Mouse (Mus musculus) lung, postnatal 25 days (tissue): ENCODE data around the gene Ppp1r37.
A peak's percentile ranks its signal among the peaks of the same experiment; 100 is the strongest.
"Not testable (repeated sequence)": the region's sequence is repeated elsewhere in the genome, so short reads cannot be mapped to it uniquely, and the experiment has no call there.

Source experiments
- DNase-seq: peaks from one replicate; pipeline ENCODE4 v3.0.0; 2022; ENCODE audit warnings: low spot score

The Ppp1r37 gene

GRCm38 (mm10) chr7:19562643-19563410 lies at the start of gene Ppp1r37:
Ppp1r37 (minus strand) TSS chr7:19563076.
- no peak for DNase-seq

GRCm38 (mm10) chr7:19610969-19611368 lies 48.1 kb upstream of the Ppp1r37 start:
- DNase-seq, result no peak

DNA sequence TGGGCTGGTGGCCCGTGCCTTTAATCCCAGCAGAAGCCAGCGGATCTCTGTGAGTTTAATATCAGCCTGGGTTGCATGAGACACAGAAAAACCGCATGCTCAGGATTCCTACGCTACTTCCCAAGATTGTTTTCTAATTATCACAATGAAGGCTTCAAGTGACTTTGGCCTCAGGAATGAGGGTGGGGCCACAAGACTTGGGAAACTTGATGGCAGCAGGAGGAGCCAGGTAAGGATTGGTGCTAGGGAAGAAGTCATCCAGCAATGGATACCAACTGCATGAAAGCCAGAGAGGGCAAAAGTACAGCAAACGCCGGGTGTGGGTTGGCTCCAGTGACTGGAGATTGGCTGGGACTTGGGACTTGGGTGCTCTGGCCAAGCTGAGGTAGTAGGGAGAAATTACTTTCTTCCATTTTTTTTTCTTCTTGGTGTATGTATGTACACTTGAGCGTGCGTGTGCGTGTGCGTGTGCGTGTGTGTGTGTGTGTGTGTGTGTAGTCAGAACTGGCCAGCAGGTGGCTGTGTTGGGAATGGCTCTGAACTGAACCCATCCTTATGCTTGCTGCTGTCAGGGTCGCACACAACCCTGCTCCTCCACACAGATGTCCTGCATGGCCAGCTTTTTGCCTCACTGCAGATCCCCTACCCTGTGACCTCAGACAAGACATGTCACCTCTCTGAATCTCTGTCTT lies 46.9 kb upstream of the Ppp1r37 start:
- peak; percentile 21 for DNase-seq

DNA sequence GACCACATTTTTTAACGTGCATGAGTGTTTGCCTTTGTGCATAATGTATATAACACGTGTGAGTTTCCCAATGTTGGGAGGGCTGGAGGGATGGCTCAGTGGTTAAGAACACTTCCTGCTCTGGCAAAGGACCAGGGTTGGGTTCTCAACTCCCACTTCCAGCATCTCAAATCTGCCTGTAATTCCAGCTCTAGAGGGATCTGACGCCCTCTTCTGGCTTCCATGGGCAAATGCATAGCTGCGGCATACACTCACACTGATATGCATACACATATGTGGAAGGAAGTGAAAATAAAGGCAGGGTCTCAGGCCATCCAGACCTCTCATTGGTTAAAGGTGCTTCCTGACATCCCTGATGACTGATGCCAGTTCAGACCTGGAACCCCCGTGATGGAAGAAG lies 44.4 kb upstream of the Ppp1r37 start:
- no peak for DNase-seq

DNA sequence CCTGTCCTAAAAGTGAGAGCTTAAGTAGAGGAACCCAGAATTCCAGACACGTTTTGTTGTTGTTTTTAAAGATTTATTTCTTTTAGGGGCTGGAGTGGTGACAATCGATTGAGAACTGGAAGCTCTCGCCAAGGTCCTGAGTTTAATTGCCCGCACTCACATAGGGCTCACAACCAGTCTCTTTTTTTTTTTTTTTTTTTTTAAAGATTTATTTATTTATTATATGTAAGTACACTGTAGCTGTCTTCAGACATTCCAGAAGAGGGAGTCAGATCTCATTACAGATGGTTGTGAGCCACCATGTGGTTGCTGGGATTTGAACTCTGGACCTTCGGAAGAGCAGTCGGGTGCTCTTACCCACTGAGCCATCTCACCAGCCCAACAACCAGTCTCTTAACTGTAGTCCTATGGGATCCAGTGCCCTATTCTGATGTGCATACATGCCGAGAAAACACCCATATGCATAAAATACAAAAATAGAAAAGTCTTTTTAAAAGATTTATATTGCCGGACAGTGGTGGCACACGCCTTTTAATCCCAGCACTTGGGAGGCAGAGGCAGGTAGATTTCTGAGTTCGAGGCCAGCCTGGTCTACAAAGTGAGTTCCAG lies 41.8 kb upstream of the Ppp1r37 start:
- DNase-seq, result not testable (repeated sequence)

- peak; percentile 98 for DNase-seq
These were observed 41.2 kb upstream of the Ppp1r37 start, which contains the start of gene Clasrp for GRCm38 (mm10) chr7:19603849-19604605. Clasrp (minus strand) TSS chr7:19604486.

DNA sequence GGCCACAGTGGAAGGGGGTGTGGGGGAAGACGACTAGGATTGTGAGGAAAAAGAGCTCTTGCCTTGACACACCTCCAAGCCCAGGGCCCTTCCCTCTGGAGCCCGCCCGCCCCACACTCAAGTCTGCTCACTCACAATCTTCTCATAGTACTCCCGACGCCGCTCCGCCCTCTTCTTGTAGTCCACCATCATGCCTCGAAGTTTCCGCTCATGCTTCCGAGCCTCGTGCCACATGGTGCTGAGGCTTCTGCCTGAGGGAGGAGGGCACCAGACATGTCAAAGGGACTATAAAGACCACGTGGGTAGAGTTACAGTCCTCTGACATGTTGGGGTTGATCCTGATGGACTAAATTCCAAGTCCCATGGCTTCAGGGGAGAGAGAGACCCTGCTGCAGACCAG lies 40.2 kb upstream of the Ppp1r37 start:
- no peak for DNase-seq

GRCm38 (mm10) chr7:19600562-19600961 lies 37.7 kb upstream of the Ppp1r37 start:
- DNase-seq, result no peak

- no peak for DNase-seq
These were observed 30.3 kb upstream of the Ppp1r37 start for GRCm38 (mm10) chr7:19593061-19593730.

DNA sequence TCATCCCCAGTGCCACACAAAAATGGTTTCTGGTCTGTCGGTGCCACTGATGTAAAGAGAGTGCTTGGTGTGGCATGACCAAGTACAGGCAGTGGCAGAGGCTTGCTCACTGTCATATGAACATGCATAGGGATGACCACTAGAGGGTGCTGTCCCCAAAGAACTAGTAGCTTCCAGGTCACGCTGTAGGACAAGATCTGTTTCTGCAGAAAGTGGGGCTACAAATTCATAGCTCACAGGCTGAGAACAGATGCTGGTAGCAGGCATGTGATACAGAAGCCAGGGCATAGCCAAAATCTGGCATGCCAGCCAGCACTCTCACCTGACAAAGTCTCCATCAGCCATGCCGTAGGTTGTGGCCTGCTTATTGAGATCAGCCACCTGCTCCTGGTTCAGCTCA lies 27.0 kb upstream of the Ppp1r37 start:
- peak; percentile 80 for DNase-seq

- DNase-seq, result peak; percentile 42
These were observed 26.3 kb upstream of the Ppp1r37 start for GRCm38 (mm10) chr7:19589207-19589606.

DNA sequence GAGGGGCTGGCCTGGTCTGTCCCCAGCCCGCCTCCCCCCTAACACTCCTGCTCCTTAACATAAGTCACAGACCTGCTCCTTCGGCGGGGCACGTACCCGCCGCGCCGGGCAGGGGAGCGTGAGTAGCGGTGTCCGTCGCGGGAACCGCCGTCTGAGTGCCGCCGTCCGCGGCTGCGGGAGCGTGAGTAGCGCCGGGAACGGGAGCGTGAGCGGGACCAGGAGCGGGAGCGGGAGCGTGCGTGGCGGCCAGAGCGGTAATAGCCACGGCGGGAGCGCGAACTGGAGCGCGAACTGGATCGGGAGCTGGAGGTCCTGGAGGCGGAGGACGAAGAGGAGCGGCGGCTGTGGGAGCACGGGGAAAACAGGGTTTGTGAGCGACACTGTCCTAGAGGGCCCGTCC lies 23.4 kb upstream of the Ppp1r37 start:
- no peak for DNase-seq

DNA sequence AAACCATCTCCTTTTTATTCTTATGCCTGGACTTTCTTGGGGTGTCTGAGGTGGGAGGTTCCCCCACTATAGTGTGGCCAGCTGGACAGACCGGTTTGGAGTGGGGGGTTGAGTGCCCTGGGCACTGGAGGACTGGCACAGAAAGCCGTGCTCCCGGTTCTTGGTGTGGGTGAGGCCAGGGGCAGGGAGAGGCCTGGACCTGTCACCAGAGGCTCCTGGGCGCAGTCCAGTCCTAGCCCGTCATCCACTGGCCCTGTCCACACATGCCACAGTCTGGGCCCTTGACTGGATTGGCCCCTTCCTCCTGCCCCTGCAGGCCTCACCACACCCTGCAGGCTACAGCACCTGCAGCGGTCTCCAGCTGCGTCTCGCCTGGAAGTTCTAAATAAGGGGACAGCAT lies 17.8 kb upstream of the Ppp1r37 start:
- peak; percentile 84 for DNase-seq

DNA sequence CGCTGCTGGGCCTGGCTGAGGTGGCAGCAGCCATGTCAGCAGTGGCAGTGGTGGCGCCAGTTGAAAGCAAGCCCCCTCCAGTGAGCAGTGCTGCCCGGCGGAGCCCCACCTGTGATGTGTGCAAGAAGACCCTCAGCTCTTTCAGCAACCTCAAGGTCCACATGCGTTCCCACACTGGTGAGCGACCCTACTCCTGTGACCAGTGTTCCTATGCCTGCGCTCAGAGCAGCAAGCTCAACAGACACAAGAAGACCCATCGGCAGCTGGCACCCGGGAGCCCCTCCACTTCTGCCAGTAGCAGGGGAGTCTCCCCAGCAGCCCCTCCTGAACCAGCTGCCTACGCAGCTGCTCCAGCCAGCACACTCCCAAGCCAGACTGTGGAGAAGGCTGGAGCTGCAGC lies 16.9 kb upstream of the Ppp1r37 start:
- DNase-seq, result no peak

DNA sequence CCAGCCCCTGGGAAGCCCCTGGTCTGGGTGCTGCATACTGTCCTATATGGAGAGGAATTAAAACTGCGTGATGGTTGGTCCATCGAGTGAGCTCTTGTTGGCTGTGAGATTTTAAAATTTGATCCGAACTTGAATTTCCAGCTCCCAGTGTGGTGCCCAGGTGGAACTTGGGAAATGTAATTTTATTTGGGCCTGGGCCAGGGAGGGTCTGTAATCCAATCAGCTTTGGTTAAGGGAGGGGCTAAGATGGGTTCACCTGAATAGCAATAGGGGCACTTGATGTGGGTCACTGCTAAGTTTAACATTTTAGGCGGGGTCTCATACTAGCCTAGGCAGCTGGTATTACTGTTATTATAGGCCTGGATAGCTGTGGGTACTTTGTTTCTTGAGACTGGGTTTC lies 15.6 kb upstream of the Ppp1r37 start:
- no peak for DNase-seq

- DNase-seq, result peak; percentile 70
These were observed 15.1 kb upstream of the Ppp1r37 start for GRCm38 (mm10) chr7:19577877-19578414.

DNA sequence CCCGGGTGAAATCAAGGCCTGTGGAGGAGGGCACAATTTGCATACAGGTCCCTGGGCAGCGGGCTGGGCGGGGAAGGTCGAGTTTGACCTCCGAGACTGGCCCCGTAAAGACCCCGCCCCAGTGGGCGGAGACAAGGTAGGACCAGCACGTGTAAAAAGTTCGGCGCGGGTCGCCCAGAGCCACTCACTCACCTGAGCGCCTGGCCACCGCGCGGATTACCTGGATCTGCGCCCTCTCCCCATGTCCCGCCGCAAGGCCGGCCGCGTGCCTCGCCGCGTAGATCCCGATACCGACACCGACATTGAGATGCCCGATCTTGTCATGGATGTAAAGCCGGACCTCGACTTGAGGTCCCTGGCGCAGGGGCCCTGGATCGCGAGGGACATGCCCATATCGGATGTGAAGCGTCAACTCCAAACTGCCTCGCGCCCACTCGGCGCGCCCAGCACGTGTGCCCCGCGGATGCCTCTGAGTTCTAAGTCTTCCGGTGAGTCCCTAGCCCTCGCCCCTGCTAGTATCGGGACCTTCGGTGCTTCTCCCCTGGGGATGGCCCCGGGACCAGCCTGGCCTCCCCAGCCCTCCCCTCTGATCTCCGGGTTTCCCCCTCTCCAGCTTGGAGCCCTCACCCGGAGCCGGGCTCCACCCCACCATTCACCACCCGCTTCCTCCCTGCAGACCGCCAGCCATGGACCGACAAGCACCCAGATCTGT lies 14.4 kb upstream of the Ppp1r37 start, which contains the start of the genes Zfp296 and Gemin7:
Zfp296 (plus strand) TSS at position 147 of the 712 bp plus-strand sequence.
Gemin7 (minus strand) TSS at position 455 of the 712 bp plus-strand sequence.
- no peak for DNase-seq

DNA sequence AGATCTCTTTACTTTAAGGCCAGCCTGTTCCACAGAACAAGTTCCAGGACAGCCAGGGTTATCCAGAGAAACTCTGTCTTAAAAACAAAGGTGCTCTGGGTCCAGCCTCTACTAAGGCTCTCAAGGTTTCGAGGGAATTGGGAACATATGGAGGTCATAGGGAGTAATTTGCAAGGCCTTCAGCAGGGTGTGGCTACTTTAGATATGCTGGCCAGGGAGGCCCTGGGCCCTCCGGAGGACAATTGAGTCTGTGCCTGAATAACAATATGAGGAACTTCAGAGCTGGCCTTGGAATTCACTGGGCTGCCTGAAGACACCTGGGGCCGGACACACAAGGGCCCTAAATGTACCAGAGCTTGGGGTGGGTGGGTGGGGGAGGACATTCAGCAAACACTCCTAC lies 12.7 kb upstream of the Ppp1r37 start:
- DNase-seq, result no peak

GRCm38 (mm10) chr7:19573776-19574140 lies 10.9 kb upstream of the Ppp1r37 start:
- DNase-seq, result no peak

GRCm38 (mm10) chr7:19572926-19573775 lies 10.3 kb upstream of the Ppp1r37 start:
- peak; percentile 75 for DNase-seq
